7 mouse cellular contexts compared by ENCODE assay signal in genomic region chr11:75794602-75795320, GRCm38 (mm10). TPM values are rescaled to one million over a fixed set of nuclear protein-coding genes. Genes with fewer than 3 reads are reported as not detected.
DNase-seq lines count a peak whose midpoint lies in the region; ATAC-seq lines count a peak whose summit lies in the region.

No protein-coding gene starts in this region.

- H3K27me3 ChIP-seq in liver, embryonic 11.5 days (replicated peaks; ENCODE audit: control insufficient read depth, insufficient read depth, low read length), result peaks cover 76% of the 10 kb centered on the region
- H3K27me3 ChIP-seq in forebrain, embryonic 16.5 days (replicated peaks; ENCODE audit: control insufficient read depth, insufficient read depth, low read length), result peaks cover 26% of the 10 kb centered on the region
- H3K27me3 ChIP-seq in limb, embryonic 15.5 days, result peaks cover 55% of the 10 kb centered on the region
- peaks cover 3% of the 10 kb centered on the region; the same call in 1 of the 2 replicates for H3K27me3 ChIP-seq in stomach, embryonic 14.5 days (ENCODE audit: control insufficient read depth, insufficient read depth, low read length)

- intact Hi-C loops in gastrocnemius, postnatal 14 days (cut with DNase I; ENCODE audit: low total_unique reads), result no loop called here

- 7% methylated on average over 44 of the region's 45 CpGs for WGBS in liver, embryonic 11.5 days
- 6% methylated on average over 37 of the region's 45 CpGs for WGBS in forebrain, embryonic 16.5 days
- 6% methylated on average over 45 of the region's 45 CpGs for WGBS in limb, embryonic 15.5 days
- WGBS in stomach, embryonic 14.5 days, result 6% methylated on average over 45 of the region's 45 CpGs

- H3K9me3 ChIP-seq in liver, embryonic 11.5 days (ENCODE audit: control insufficient read depth, low read length), result no peaks in the 10 kb centered on the region
- no peaks in the 10 kb centered on the region for H3K9me3 ChIP-seq in forebrain, embryonic 16.5 days (ENCODE audit: control insufficient read depth, low read length)
- H3K9me3 ChIP-seq in limb, embryonic 15.5 days, result no peaks in the 10 kb centered on the region
- no peaks in the 10 kb centered on the region for H3K9me3 ChIP-seq in stomach, embryonic 14.5 days (ENCODE audit: control insufficient read depth, low read depth, low read length)

- no peak for DNase-seq in liver, embryonic 11.5 days (ENCODE audit: low spot score)
- no peak for DNase-seq in liver
- DNase-seq in ovary, postnatal 10 days (ENCODE audit: low spot score), result no peak
- DNase-seq in gastrocnemius, postnatal 14 days, result no peak

- no peak overlapping the region for H3K27ac ChIP-seq in liver, embryonic 11.5 days (ENCODE audit: low read depth, low read length)
- no peak overlapping the region for H3K27ac ChIP-seq in forebrain, embryonic 16.5 days (ENCODE audit: low read length)
- no peak overlapping the region for H3K27ac ChIP-seq in limb, embryonic 15.5 days
- no peak overlapping the region; the same call in 1 of the 2 replicates for H3K27ac ChIP-seq in stomach, embryonic 14.5 days (ENCODE audit: low read length)

- peak overlapping the region; percentile 12; the same call in 1 of the 2 replicates for H3K9ac ChIP-seq in liver, embryonic 11.5 days (ENCODE audit: low read depth, low read length)
- H3K9ac ChIP-seq in forebrain, embryonic 16.5 days (replicated peaks; ENCODE audit: low read depth, low read length), result peak overlapping the region; percentile 57
- peak overlapping the region; percentile 47 for H3K9ac ChIP-seq in limb, embryonic 15.5 days
- H3K9ac ChIP-seq in stomach, embryonic 14.5 days (replicated peaks; ENCODE audit: low read depth, low read length), result peak overlapping the region; percentile 57

- ATAC-seq in liver, embryonic 11.5 days (replicated peaks; ENCODE audit: low FRiP score), result no peak
- ATAC-seq in forebrain, embryonic 16.5 days, result no peak
- ATAC-seq in limb, embryonic 15.5 days (ENCODE audit: insufficient number of reproducible peaks, low FRiP score, low TSS enrichment, low read depth), result no peak
- ATAC-seq in stomach, embryonic 14.5 days (ENCODE audit: insufficient number of reproducible peaks, insufficient read depth, low FRiP score, low read depth), result 0 out of 2 replicates have a peak, but pooled peaks have one; percentile 5

- peak overlapping the region; percentile 47 for H3K4me3 ChIP-seq in liver, embryonic 11.5 days (ENCODE audit: low read depth, low read length)
- H3K4me3 ChIP-seq in forebrain, embryonic 16.5 days (replicated peaks; ENCODE audit: low read length), result peak overlapping the region; percentile 58
- H3K4me3 ChIP-seq in limb, embryonic 15.5 days, result peak overlapping the region; percentile 53
- peak overlapping the region; percentile 49 for H3K4me3 ChIP-seq in stomach, embryonic 14.5 days (ENCODE audit: low read depth, low read length)

- 0 out of 2 replicates have a peak, but pooled peaks cover 2% of the 10 kb centered on the region for H3K4me1 ChIP-seq in liver, embryonic 11.5 days (replicated peaks; ENCODE audit: control insufficient read depth, insufficient read depth, low read length)
- peaks cover 8% of the 10 kb centered on the region for H3K4me1 ChIP-seq in forebrain, embryonic 16.5 days (replicated peaks; ENCODE audit: control insufficient read depth, insufficient read depth, low read length)
- peaks cover 22% of the 10 kb centered on the region for H3K4me1 ChIP-seq in limb, embryonic 15.5 days
- H3K4me1 ChIP-seq in stomach, embryonic 14.5 days (ENCODE audit: control insufficient read depth, insufficient read depth, low read length), result peaks cover 10% of the 10 kb centered on the region; the same call in 1 of the 2 replicates

- H3K4me2 ChIP-seq in liver, embryonic 11.5 days, result peak overlapping the region; percentile 59
- H3K4me2 ChIP-seq in forebrain, embryonic 16.5 days (ENCODE audit: low read length), result peak overlapping the region; percentile 61
- peak overlapping the region; percentile 76 for H3K4me2 ChIP-seq in limb, embryonic 15.5 days
- peak overlapping the region; percentile 68 for H3K4me2 ChIP-seq in stomach, embryonic 14.5 days (replicated peaks; ENCODE audit: low read depth, low read length)

- no peaks in the 10 kb centered on the region for H3K36me3 ChIP-seq in liver, embryonic 11.5 days (ENCODE audit: control insufficient read depth, insufficient read depth, low read length)
- H3K36me3 ChIP-seq in forebrain, embryonic 16.5 days (ENCODE audit: control insufficient read depth, insufficient read depth), result no peaks in the 10 kb centered on the region
- no peaks in the 10 kb centered on the region for H3K36me3 ChIP-seq in limb, embryonic 15.5 days
- H3K36me3 ChIP-seq in stomach, embryonic 14.5 days (ENCODE audit: control insufficient read depth, insufficient read depth, low read length), result no peaks in the 10 kb centered on the region

RNA-seq across cellular contexts. Expression of gene Doc2b, which starts 1.1 kb away (rescaled TPM):
- polyA plus RNA-seq in liver, embryonic 11.5 days (2014; fragmentation: Nextera tagmentation; extraction: Ambion mirVana), result 0.10 and 0.40 TPM in 2 replicates
- 2.3 and 3.0 TPM in 2 replicates for polyA plus RNA-seq in forebrain, embryonic 16.5 days (2015; fragmentation: Nextera tagmentation; extraction: Ambion mirVana)
- 0.89 and 1.6 TPM in 2 replicates for polyA plus RNA-seq in limb, embryonic 15.5 days (2015; fragmentation: Nextera tagmentation; extraction: Ambion mirVana)
- 2.5 and 2.6 TPM in 2 replicates for polyA plus RNA-seq in stomach, embryonic 14.5 days (2014; fragmentation: Nextera tagmentation; extraction: Ambion mirVana)
- 1 to 10 TPM in 1 of 2 experiments, under 1 TPM in 1; 0.53 to 1.8 TPM for total RNA-seq in gastrocnemius, postnatal 14 days (2021)
